Mouse (Mus musculus): ENCODE results near the gene Pus7l. TPM values are rescaled to one million over a fixed set of nuclear protein-coding genes. Genes with fewer than 3 reads are reported as not detected.
"Not testable (repeated sequence)": the region's sequence is repeated elsewhere in the genome, so short reads cannot be mapped to it uniquely, and the experiment has no call there.

Pus7l gene
- polyA plus RNA-seq, 1 experiment from 2014 or later: 5.1 TPM

- H3K4me3 ChIP-seq (replicated peaks): no peak overlapping the region
- 100% methylated on average over 1 of the region's 1 CpGs for WGBS
- no peaks in the 10 kb centered on the region for H3K9me3 ChIP-seq (replicated peaks)
- H3K4me2 ChIP-seq: no peak overlapping the region
- no peak overlapping the region for H3K9ac ChIP-seq (replicated peaks)
- H3K27me3 ChIP-seq (replicated peaks): no peaks in the 10 kb centered on the region
- H3K27ac ChIP-seq (replicated peaks): no peak overlapping the region
- H3K4me1 ChIP-seq: no peaks in the 10 kb centered on the region
- H3K36me3 ChIP-seq: no peaks in the 10 kb centered on the region
- ATAC-seq (ENCODE audit: low FRiP score): no peak
Measured at GRCm38 (mm10) chr15:94494445-94494844, 48.9 kb downstream of the Pus7l start.

- Histone ChIP-seq H3K27me3 (replicated peaks) (no peaks in the 10 kb centered on the region), H3K4me1 (no peaks in the 10 kb centered on the region), H3K4me3 (replicated peaks) (no peak overlapping the region), H3K27ac (replicated peaks) (no peak overlapping the region), H3K4me2 (no peak overlapping the region), H3K36me3 (no peaks in the 10 kb centered on the region), H3K9me3 (replicated peaks) (no peaks in the 10 kb centered on the region), H3K9ac (replicated peaks) (no peak overlapping the region)
- ATAC-seq (ENCODE audit: low FRiP score): no peak
- WGBS: 85% methylated on average over 2 of the region's 2 CpGs
Measured at GRCm38 (mm10) chr15:94489433-94489832, 53.9 kb downstream of the Pus7l start.

DNA sequence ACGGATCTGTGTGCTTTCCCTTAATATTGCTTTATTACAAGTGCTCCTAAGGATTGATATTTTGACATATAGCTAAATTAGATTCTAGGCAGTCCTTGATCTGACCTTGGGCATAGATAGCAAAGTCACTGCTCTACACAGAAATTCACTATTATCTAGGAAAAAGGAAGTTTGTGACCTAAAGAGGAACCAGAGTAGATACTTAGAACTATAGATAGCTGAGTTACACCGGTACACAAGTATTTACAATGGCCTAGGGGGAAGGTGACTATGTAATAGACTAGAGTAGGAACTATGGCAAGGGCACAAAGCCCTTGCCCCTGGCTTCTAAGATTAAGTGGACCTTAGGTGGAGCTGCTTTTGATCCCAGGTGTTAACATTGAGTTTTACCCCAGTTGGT is 55.3 kb downstream of the Pus7l start:
- not testable (repeated sequence) for H3K9ac ChIP-seq (replicated peaks); H3K4me2 ChIP-seq; H3K36me3 ChIP-seq; H3K27me3 ChIP-seq (replicated peaks); H3K27ac ChIP-seq (replicated peaks); H3K9me3 ChIP-seq (replicated peaks); H3K4me1 ChIP-seq; H3K4me3 ChIP-seq (replicated peaks); ATAC-seq (ENCODE audit: low FRiP score)
- WGBS: 91% methylated on average over 2 of the region's 2 CpGs

GRCm38 (mm10) chr15:94482555-94482954 is 60.8 kb downstream of the Pus7l start:
- Histone ChIP-seq H3K9me3 (replicated peaks) (no peaks in the 10 kb centered on the region), H3K27ac (replicated peaks) (no peak overlapping the region), H3K9ac (replicated peaks) (no peak overlapping the region), H3K4me2 (no peak overlapping the region), H3K27me3 (replicated peaks) (no peaks in the 10 kb centered on the region), H3K4me3 (replicated peaks) (no peak overlapping the region), H3K36me3 (no peaks in the 10 kb centered on the region), H3K4me1 (no peaks in the 10 kb centered on the region)
- no peak for ATAC-seq (ENCODE audit: low FRiP score)
- 65% methylated on average over 2 of the region's 2 CpGs for WGBS

DNA sequence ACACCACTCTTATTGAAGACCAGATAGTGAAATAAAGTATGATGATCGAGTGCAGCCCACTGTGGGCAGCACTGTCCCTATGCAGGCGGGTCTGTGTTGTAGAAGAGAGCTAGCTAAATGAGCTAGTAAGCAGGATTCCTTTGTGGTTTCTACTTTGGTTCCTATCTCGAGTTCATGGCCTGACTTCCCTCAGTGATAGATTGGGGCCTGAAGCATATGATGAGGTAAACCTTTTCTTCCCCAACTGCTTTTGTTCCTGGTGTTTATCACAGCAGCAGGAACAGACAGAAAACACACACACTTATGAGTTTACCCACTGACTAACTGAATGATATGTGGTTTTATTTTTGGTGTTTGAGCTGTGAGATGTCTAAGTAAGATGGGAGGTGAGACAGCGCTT is 62.6 kb downstream of the Pus7l start:
- no peak overlapping the region for H3K4me2 ChIP-seq
- no peaks in the 10 kb centered on the region for H3K36me3 ChIP-seq
- no peak overlapping the region for H3K9ac ChIP-seq (replicated peaks)
- ATAC-seq (ENCODE audit: low FRiP score): no peak
- no peaks in the 10 kb centered on the region for H3K27me3 ChIP-seq (replicated peaks)
- H3K4me1 ChIP-seq: no peaks in the 10 kb centered on the region
- H3K27ac ChIP-seq (replicated peaks): no peak overlapping the region
- no peak overlapping the region for H3K4me3 ChIP-seq (replicated peaks)
- no peaks in the 10 kb centered on the region for H3K9me3 ChIP-seq (replicated peaks)
- WGBS: 92% methylated on average over 4 of the region's 4 CpGs

- H3K9ac ChIP-seq (replicated peaks): no peak overlapping the region
- 84% methylated on average over 5 of the region's 5 CpGs for WGBS
- no peak for ATAC-seq (ENCODE audit: low FRiP score)
Measured at GRCm38 (mm10) chr15:94480248-94480647, 63.1 kb downstream of the Pus7l start.

DNA sequence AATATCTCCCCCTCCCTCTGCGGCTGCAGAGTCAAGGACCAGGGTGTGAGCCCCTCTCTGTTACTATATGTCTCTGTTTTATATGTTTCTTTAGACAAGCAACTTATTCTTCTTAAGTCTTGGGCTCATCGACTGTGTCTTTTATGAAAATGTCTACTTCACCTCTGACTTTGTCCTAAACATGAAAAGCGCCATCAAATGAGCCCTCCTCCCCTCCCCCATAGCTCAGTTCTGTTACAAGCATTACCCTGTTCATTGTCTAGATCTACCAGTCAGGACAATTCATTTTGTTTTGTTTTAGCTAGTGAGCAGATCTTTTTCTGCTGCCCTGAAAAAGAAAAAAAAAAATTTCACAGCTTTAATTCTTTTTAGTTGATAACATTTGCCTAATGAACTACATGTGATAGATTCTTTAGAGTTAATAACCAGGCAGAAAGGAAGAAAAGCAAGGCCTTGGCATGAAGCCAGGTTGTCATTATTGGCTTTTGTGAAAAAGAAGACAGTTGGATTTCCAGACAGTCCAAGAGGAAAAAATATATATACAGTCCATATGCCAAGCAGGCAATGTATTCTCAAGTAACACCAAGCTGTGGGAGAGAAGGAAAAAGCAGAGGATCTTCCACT is 63.7 kb downstream of the Pus7l start:
- no peaks in the 10 kb centered on the region for H3K27me3 ChIP-seq (replicated peaks)
- H3K36me3 ChIP-seq: no peaks in the 10 kb centered on the region
- H3K27ac ChIP-seq (replicated peaks): no peak overlapping the region
- H3K4me2 ChIP-seq: no peak overlapping the region
- no peak overlapping the region for H3K4me3 ChIP-seq (replicated peaks)
- H3K9me3 ChIP-seq (replicated peaks): no peaks in the 10 kb centered on the region
- WGBS: 67% methylated on average over 3 of the region's 3 CpGs
- no peak for ATAC-seq (ENCODE audit: low FRiP score)
- no peak overlapping the region for H3K9ac ChIP-seq (replicated peaks)
- H3K4me1 ChIP-seq: no peaks in the 10 kb centered on the region

More at GRCm38 (mm10) chr15:94480248-94480647, 63.1 kb downstream of the Pus7l start:
- H3K4me3 ChIP-seq (replicated peaks): no peak overlapping the region
- no peak overlapping the region for H3K27ac ChIP-seq (replicated peaks)
- no peaks in the 10 kb centered on the region for H3K36me3 ChIP-seq
- no peaks in the 10 kb centered on the region for H3K4me1 ChIP-seq
- H3K27me3 ChIP-seq (replicated peaks): no peaks in the 10 kb centered on the region
- no peaks in the 10 kb centered on the region for H3K9me3 ChIP-seq (replicated peaks)
- H3K4me2 ChIP-seq: no peak overlapping the region

DNA sequence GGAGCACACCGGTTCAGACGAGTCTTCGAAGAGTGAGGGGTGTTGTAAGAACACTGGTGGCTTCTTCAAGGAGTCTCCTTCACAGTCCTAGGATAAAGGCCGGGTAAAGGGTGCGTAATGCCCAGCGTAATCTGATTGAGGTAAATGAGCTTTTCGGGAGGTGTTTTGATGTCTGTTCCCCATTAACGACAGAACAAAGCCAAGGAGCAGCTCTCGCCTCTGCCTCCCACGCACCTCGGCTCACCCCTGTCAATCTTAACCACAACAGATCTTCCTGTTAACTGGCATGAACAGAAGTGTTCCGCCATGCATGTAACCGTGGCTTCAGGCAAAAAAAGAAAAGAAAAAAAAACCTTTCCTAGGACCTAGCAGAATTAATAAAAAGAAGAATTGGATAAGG is 64.6 kb downstream of the Pus7l start:
- Histone ChIP-seq H3K4me2 (no peak overlapping the region), H3K9me3 (replicated peaks) (no peaks in the 10 kb centered on the region), H3K4me1 (no peaks in the 10 kb centered on the region), H3K27me3 (replicated peaks) (no peaks in the 10 kb centered on the region), H3K9ac (replicated peaks) (no peak overlapping the region), H3K27ac (replicated peaks) (no peak overlapping the region), H3K4me3 (replicated peaks) (no peak overlapping the region), H3K36me3 (no peaks in the 10 kb centered on the region)
- no peak for ATAC-seq (ENCODE audit: low FRiP score)
- 65% methylated on average over 13 of the region's 13 CpGs for WGBS

GRCm38 (mm10) chr15:94477287-94477686 is 66.1 kb downstream of the Pus7l start:
- no peak for ATAC-seq (ENCODE audit: low FRiP score)
- Histone ChIP-seq H3K27me3 (replicated peaks) (no peaks in the 10 kb centered on the region), H3K4me1 (no peaks in the 10 kb centered on the region), H3K36me3 (no peaks in the 10 kb centered on the region), H3K9me3 (replicated peaks) (no peaks in the 10 kb centered on the region), H3K4me2 (no peak overlapping the region), H3K9ac (replicated peaks) (no peak overlapping the region), H3K27ac (replicated peaks) (no peak overlapping the region), H3K4me3 (replicated peaks) (no peak overlapping the region)
- WGBS: 28% methylated on average over 7 of the region's 7 CpGs

DNA sequence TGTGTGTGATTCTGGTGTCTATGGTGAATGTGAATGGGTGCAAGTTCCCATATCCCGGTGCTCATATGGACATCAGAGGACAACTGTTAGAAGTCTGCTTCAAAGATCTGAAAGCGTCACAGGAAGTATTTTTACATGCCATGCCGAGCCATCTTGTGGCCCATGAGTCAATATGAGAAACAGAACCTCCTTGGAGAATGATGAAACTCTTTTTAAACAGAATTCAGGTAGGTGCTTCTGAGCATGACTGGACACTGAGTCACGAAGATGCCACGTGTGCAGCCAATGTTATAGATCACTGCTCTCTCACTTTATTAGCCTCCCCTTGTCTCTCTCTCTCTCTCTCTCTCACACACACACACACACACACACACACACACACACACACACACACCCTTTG is 67.4 kb downstream of the Pus7l start:
- H3K27ac ChIP-seq (replicated peaks): no peak overlapping the region
- H3K4me3 ChIP-seq (replicated peaks): no peak overlapping the region
- H3K36me3 ChIP-seq: no peaks in the 10 kb centered on the region
- WGBS: 87% methylated on average over 5 of the region's 5 CpGs
- H3K27me3 ChIP-seq (replicated peaks): no peaks in the 10 kb centered on the region
- H3K4me1 ChIP-seq: no peaks in the 10 kb centered on the region
- no peak for ATAC-seq (ENCODE audit: low FRiP score)
- H3K9me3 ChIP-seq (replicated peaks): no peaks in the 10 kb centered on the region
- H3K9ac ChIP-seq (replicated peaks): no peak overlapping the region
- no peak overlapping the region for H3K4me2 ChIP-seq
